ENCODE assay signal across 22 mouse cellular contexts in genomic region chr13:35079685-35080084, GRCm38 (mm10). TPM values are rescaled to one million over a fixed set of nuclear protein-coding genes. Genes with fewer than 3 reads are reported as not detected.
DNase-seq lines count a peak whose midpoint lies in the region; ATAC-seq and TF ChIP-seq lines count a peak whose summit lies in the region.
"Had no signal": no experiment of that assay in that cellular context is flagged by ENCODE, and none has a peak within 500 bp of the region (broad histone marks: within the 10 kb centered on the region; RNA-seq: fewer than 3 reads in every experiment).

No protein-coding gene starts in this region.

- WGBS in heart, embryonic 12.5 days, result 57% methylated on average over 2 of the region's 2 CpGs
- WGBS in kidney, postnatal 0 days, result 47% methylated on average over 2 of the region's 2 CpGs
- WGBS in kidney, embryonic 14.5 days, result 58% methylated on average over 2 of the region's 2 CpGs
- WGBS in intestine, embryonic 16.5 days, result 51% methylated on average over 2 of the region's 2 CpGs

- DNase-seq in heart, adult 11 months, result peak; percentile 9
- DNase-seq in kidney, postnatal 0 days (ENCODE audit: low spot score), result peak; percentile 22
- DNase-seq in MEL-GATA-1-ER (ENCODE audit: extremely low read depth, low read depth), result peak; percentile 25
- no peak for DNase-seq in lung, postnatal 14 days
- DNase-seq: adrenal gland, adult 2 months; adrenal gland, postnatal 25 days; cerebellum, adult 2 months; cerebellum, postnatal 10 days; gastrocnemius, postnatal 14 days; heart, adult 18-20 months; heart, postnatal 14 days had no signal

- no peak for TF ChIP-seq CTCF in kidney, postnatal 0 days (IDR thresholded peaks at IDR 0.05; ENCODE audit: low read depth)

- H3K27ac ChIP-seq in heart, embryonic 12.5 days (ENCODE audit: poor library complexity, severe bottlenecking), result no peak overlapping the region
- H3K27ac ChIP-seq in kidney, postnatal 0 days, result no peak overlapping the region
- H3K27ac ChIP-seq in kidney, embryonic 14.5 days (ENCODE audit: low read depth, low read length), result no peak overlapping the region
- no peak overlapping the region for H3K27ac ChIP-seq in intestine, embryonic 16.5 days (ENCODE audit: low read length)
- H3K27ac ChIP-seq: embryonic facial prominence, embryonic 12.5 days; forebrain, embryonic 12.5 days; heart, embryonic 10.5 days; heart, embryonic 15.5 days; hindbrain, embryonic 10.5 days; hindbrain, embryonic 14.5 days had no signal

- H3K9ac ChIP-seq in heart, embryonic 12.5 days, result no peak overlapping the region
- no peak overlapping the region for H3K9ac ChIP-seq in kidney, postnatal 0 days (ENCODE audit: low read depth, low read length)
- no peak overlapping the region for H3K9ac ChIP-seq in kidney, embryonic 14.5 days (ENCODE audit: low read depth, low read length)
- no peak overlapping the region for H3K9ac ChIP-seq in intestine, embryonic 16.5 days (ENCODE audit: low read depth, low read length)
- H3K9ac ChIP-seq: embryonic facial prominence, embryonic 12.5 days; forebrain, embryonic 12.5 days; heart, embryonic 15.5 days; hindbrain, embryonic 14.5 days had no signal

- no peak overlapping the region for H3K4me3 ChIP-seq in heart, embryonic 12.5 days
- H3K4me3 ChIP-seq in kidney, postnatal 0 days (replicated peaks; ENCODE audit: low read depth, low read length), result no peak overlapping the region
- no peak overlapping the region for H3K4me3 ChIP-seq in kidney, embryonic 14.5 days (ENCODE audit: low read length)
- H3K4me3 ChIP-seq in intestine, embryonic 16.5 days (ENCODE audit: low read length), result no peak overlapping the region
- H3K4me3 ChIP-seq: embryonic facial prominence, embryonic 12.5 days; forebrain, embryonic 12.5 days; heart, embryonic 10.5 days; heart, embryonic 15.5 days; hindbrain, embryonic 10.5 days had no signal

- H3K4me2 ChIP-seq in heart, embryonic 12.5 days, result no peak overlapping the region
- no peak overlapping the region for H3K4me2 ChIP-seq in kidney, postnatal 0 days (ENCODE audit: low read length)
- H3K4me2 ChIP-seq in kidney, embryonic 14.5 days (replicated peaks; ENCODE audit: low read depth, low read length), result no peak overlapping the region
- no peak overlapping the region for H3K4me2 ChIP-seq in intestine, embryonic 16.5 days (ENCODE audit: low read depth, low read length)
- H3K4me2 ChIP-seq: embryonic facial prominence, embryonic 12.5 days; forebrain, embryonic 12.5 days; heart, embryonic 15.5 days; hindbrain, embryonic 14.5 days had no signal

- no peaks in the 10 kb centered on the region for H3K9me3 ChIP-seq in heart, embryonic 12.5 days (replicated peaks)
- no peaks in the 10 kb centered on the region for H3K9me3 ChIP-seq in kidney, postnatal 0 days (replicated peaks; ENCODE audit: low read length)
- no peaks in the 10 kb centered on the region for H3K9me3 ChIP-seq in kidney, embryonic 14.5 days (ENCODE audit: control insufficient read depth, low read length)
- no peaks in the 10 kb centered on the region for H3K9me3 ChIP-seq in intestine, embryonic 16.5 days (ENCODE audit: control insufficient read depth, low read length)
- H3K9me3 ChIP-seq: embryonic facial prominence, embryonic 12.5 days; forebrain, embryonic 12.5 days; heart, embryonic 10.5 days; heart, embryonic 15.5 days; hindbrain, embryonic 10.5 days had no signal

- H3K4me1 ChIP-seq in heart, embryonic 12.5 days (replicated peaks), result no peaks in the 10 kb centered on the region
- H3K4me1 ChIP-seq in kidney, postnatal 0 days (replicated peaks; ENCODE audit: insufficient read depth, low read length), result 0 out of 2 replicates have a peak, but pooled peaks cover 5% of the 10 kb centered on the region
- no peaks in the 10 kb centered on the region for H3K4me1 ChIP-seq in kidney, embryonic 14.5 days (ENCODE audit: control insufficient read depth, insufficient read depth, low read length)
- H3K4me1 ChIP-seq in intestine, embryonic 16.5 days (ENCODE audit: control insufficient read depth, insufficient read depth, low read length), result no peaks in the 10 kb centered on the region
- H3K4me1 ChIP-seq: embryonic facial prominence, embryonic 12.5 days; forebrain, embryonic 12.5 days; heart, embryonic 10.5 days; heart, embryonic 15.5 days; hindbrain, embryonic 10.5 days had no signal

- H3K36me3 ChIP-seq in heart, embryonic 12.5 days, result no peaks in the 10 kb centered on the region
- no peaks in the 10 kb centered on the region for H3K36me3 ChIP-seq in kidney, postnatal 0 days (ENCODE audit: insufficient read depth, low read length)
- H3K36me3 ChIP-seq in kidney, embryonic 14.5 days (ENCODE audit: control insufficient read depth, insufficient read depth, low read length), result no peaks in the 10 kb centered on the region
- H3K36me3 ChIP-seq in intestine, embryonic 16.5 days (ENCODE audit: control insufficient read depth, insufficient read depth, low read length), result no peaks in the 10 kb centered on the region
- H3K36me3 ChIP-seq: embryonic facial prominence, embryonic 12.5 days; forebrain, embryonic 12.5 days; heart, embryonic 10.5 days; heart, embryonic 15.5 days; hindbrain, embryonic 10.5 days had no signal

- no peaks in the 10 kb centered on the region for H3K27me3 ChIP-seq in heart, embryonic 12.5 days (replicated peaks)
- H3K27me3 ChIP-seq in kidney, postnatal 0 days (ENCODE audit: insufficient read depth, low read length), result no peaks in the 10 kb centered on the region
- H3K27me3 ChIP-seq in kidney, embryonic 14.5 days (ENCODE audit: control insufficient read depth, insufficient read depth, low read length), result no peaks in the 10 kb centered on the region
- no peaks in the 10 kb centered on the region for H3K27me3 ChIP-seq in intestine, embryonic 16.5 days (replicated peaks; ENCODE audit: control insufficient read depth, insufficient read depth, low read length)
- H3K27me3 ChIP-seq: embryonic facial prominence, embryonic 12.5 days; forebrain, embryonic 12.5 days; heart, embryonic 15.5 days had no signal

- no peak for ATAC-seq in heart, embryonic 12.5 days (ENCODE audit: insufficient number of reproducible peaks, low FRiP score)
- no peak for ATAC-seq in kidney, postnatal 0 days (replicated peaks; ENCODE audit: low FRiP score, low read depth)
- ATAC-seq in kidney, embryonic 14.5 days (ENCODE audit: low FRiP score, low TSS enrichment), result no peak
- peak; percentile 65 for ATAC-seq in intestine, embryonic 16.5 days
- no peak for ATAC-seq in erythroid progenitor cell, adult 5-6 weeks (replicated peaks; ENCODE audit: low FRiP score, poor library complexity, severe bottlenecking)
- ATAC-seq: forebrain, embryonic 16.5 days had no signal

RNA-seq across cellular contexts. Expression of gene Eci2, which starts 52.8 kb away (rescaled TPM):
- polyA plus RNA-seq in heart, embryonic 12.5 days (2016; fragmentation: Nextera tagmentation; extraction: Ambion mirVana), result 107 and 111 TPM in 2 replicates
- 180 and 185 TPM in 2 replicates for polyA plus RNA-seq in kidney, postnatal 0 days (2015; fragmentation: Nextera tagmentation; extraction: Ambion mirVana)
- 139 and 141 TPM in 2 replicates for polyA plus RNA-seq in kidney, embryonic 14.5 days (2014; fragmentation: Nextera tagmentation; extraction: Ambion mirVana)
- 174 and 180 TPM in 2 replicates for polyA plus RNA-seq in intestine, embryonic 16.5 days (2015; fragmentation: Nextera tagmentation; extraction: Ambion mirVana)
- 37.1 and 47.4 TPM in 2 replicates for total RNA-seq in erythroid progenitor cell, adult 5-6 weeks (2015; ENCODE audit: low replicate concordance)
- total RNA-seq in erythroid progenitor cell, adult 5-6 weeks (2017; ENCODE audit: low replicate concordance), result 12.6 and 32.0 TPM in 2 replicates
